Mouse (Mus musculus): ENCODE data around the gene Chrne. TPM values are rescaled to one million over a fixed set of nuclear protein-coding genes. Genes with fewer than 3 reads are reported as not detected.

The Chrne gene
- polyA plus RNA-seq, 1 experiment from 2014 or later: not detected

DNA sequence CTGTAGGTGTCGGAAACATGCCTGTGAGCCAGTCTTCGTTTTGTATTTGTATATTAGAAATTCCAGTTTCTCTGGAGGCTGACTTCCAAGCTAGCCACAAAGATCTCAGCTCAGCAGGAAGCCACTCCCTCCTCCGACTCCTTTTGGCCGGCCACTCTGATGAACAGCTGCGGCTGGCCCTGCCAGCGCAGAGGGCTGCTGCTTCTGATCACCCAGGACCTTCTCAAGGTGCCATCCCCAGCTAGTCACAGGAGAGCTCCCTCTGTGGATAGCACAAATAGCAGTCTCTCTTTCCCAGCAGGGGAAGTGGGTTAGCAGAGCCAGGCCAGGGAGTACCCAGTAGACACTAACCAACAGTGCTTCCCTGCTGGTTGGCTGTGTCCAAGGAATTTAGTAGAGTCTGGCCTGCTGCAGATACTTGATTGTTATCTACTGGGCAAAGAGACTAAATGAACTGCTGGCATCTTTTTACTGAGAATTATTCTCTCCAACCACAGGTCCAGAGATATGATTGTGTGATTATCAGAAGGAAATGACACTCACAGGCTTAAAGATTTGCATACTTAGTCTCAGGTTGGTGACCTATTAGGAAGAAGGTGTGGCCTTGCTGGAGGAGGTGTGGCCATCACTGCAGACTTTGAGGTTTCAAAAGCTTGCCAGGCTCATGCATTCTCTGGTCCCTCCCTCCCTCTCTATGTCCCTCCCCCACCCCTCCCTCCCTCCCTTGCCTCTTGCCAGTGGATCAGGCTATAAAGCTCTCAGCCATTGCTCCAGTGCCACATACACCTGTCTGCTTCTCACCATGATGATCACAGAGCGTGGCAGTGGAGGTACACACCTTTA lies 3.2 kb upstream of the Chrne start:
- Histone ChIP-seq H3K4me2 (no peak overlapping the region), H3K27ac (ENCODE audit: low read depth, low read length) (no peak overlapping the region), H3K9me3 (ENCODE audit: control insufficient read depth, low read length) (no peaks in the 10 kb centered on the region), H3K4me1 (ENCODE audit: control insufficient read depth, insufficient read depth, low read length) (no peaks in the 10 kb centered on the region), H3K4me3 (ENCODE audit: low read depth, low read length) (no peak overlapping the region), H3K36me3 (ENCODE audit: control insufficient read depth, insufficient read depth, low read length) (no peaks in the 10 kb centered on the region), H3K9ac (ENCODE audit: low read length) (no peak overlapping the region), H3K27me3 (ENCODE audit: control insufficient read depth, insufficient read depth, low read length) (no peaks in the 10 kb centered on the region)
- WGBS: 43% methylated on average over 7 of the region's 7 CpGs
- ATAC-seq (ENCODE audit: low FRiP score): no peak
- no peak for DNase-seq (ENCODE audit: low spot score, missing footprints)

DNA sequence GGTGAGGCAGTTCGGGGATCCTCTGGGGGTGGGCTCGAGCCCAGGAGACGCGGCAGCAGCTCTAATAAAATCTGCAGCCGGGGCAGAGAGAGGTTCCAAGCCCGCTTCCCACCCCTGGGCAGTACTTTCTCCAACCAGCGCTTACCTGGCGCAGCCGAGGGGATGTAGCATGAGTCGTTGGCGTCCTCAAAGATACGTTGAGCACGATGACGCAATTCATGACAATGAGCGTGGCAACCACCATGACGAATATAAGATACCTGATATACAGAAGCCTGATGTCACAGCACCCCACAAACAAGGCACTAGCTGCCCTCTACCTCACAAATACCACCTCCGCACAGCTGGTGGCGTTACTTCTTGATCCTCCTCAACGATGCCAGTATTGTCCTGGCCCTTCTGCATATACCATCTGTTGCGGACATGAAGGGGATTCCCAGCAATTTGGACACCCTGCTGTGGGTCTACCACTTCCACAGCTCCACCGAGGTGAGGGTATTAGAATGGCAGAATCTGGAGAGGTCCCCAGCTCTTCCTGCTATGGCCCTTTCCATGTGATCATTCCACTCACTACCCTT lies 3.4 kb downstream of the Chrne start, which contains the start of gene 4930544D05Rik:
TSS of gene 4930544D05Rik (plus strand) at position 333 of the 578 bp plus-strand sequence.
- 12% methylated on average over 21 of the region's 21 CpGs for WGBS
- peak within 1 kb of the TSS; percentile 48; the same call in 1 of the 2 replicates for H3K9ac ChIP-seq (ENCODE audit: low read length)
- H3K36me3 ChIP-seq (ENCODE audit: control insufficient read depth, insufficient read depth, low read length): no peaks in the 10 kb centered on the region
- peak within 1 kb of the TSS; percentile 28 for H3K4me3 ChIP-seq (ENCODE audit: low read depth, low read length)
- peaks cover 3% of the 10 kb centered on the region for H3K27me3 ChIP-seq (ENCODE audit: control insufficient read depth, insufficient read depth, low read length)
- peaks cover 9% of the 10 kb centered on the region; the same call in 1 of the 2 replicates for H3K4me1 ChIP-seq (ENCODE audit: control insufficient read depth, insufficient read depth, low read length)
- no peak within 1 kb of the TSS for H3K27ac ChIP-seq (ENCODE audit: low read depth, low read length)
- ATAC-seq (ENCODE audit: low FRiP score) (no peak), DNase-seq (ENCODE audit: low spot score, missing footprints) (no peak)
- no peaks in the 10 kb centered on the region for H3K9me3 ChIP-seq (ENCODE audit: control insufficient read depth, low read length)
- peak within 1 kb of the TSS; percentile 58 for H3K4me2 ChIP-seq

DNA sequence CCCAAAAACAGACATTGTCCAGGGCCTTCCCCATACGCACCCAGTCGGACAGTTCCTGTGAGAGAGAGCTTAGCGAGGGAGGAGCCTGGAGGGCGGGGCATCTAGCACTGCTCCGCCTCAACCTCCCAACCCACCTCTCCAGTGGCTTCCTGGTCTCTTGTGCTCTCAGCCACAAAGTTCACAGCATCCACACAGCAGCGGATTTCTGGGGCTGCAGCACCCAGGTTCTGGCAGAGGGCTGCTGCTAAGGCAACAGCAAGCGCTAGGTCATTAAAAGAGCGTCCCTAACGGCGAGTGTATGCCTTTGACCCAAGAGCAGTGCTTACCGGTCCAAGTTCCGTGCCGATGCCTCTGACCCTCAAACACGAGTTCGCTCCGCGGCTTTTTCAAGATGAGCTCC lies 3.9 kb downstream of the Chrne start:
- H3K9ac ChIP-seq (ENCODE audit: low read length): peak overlapping the region; percentile 48; the same call in 1 of the 2 replicates
- no peaks in the 10 kb centered on the region for H3K9me3 ChIP-seq (ENCODE audit: control insufficient read depth, low read length)
- H3K4me2 ChIP-seq: peak overlapping the region; percentile 58
- WGBS: 1% methylated on average over 17 of the region's 17 CpGs
- no peak overlapping the region for H3K27ac ChIP-seq (ENCODE audit: low read depth, low read length)
- H3K4me3 ChIP-seq (ENCODE audit: low read depth, low read length): peak overlapping the region; percentile 28
- H3K36me3 ChIP-seq (ENCODE audit: control insufficient read depth, insufficient read depth, low read length): 0 out of 2 replicates have a peak, but pooled peaks cover 2% of the 10 kb centered on the region
- DNase-seq (ENCODE audit: low spot score, missing footprints): peak; percentile 90
- peaks cover 9% of the 10 kb centered on the region; the same call in 1 of the 2 replicates for H3K4me1 ChIP-seq (ENCODE audit: control insufficient read depth, insufficient read depth, low read length)
- peak; percentile 59; the same call in 1 of the 2 replicates for ATAC-seq (ENCODE audit: low FRiP score)
- peaks cover 3% of the 10 kb centered on the region for H3K27me3 ChIP-seq (ENCODE audit: control insufficient read depth, insufficient read depth, low read length)

DNA sequence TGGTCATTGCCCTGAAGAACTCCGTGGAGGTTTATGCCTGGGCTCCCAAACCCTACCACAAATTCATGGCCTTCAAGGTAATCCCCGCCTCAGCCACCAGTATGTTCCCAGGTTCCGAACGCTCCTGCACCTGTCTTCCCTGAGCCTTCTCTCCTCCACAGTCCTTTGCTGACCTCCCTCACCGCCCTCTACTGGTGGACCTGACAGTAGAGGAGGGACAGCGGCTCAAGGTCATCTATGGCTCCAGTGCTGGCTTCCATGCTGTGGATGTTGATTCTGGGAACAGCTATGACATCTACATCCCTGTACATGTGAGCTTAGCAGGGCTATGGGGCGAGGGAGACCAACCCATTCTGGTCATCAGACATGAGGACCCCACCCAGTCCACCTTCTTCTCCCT lies 6.5 kb downstream of the Chrne start:
- Histone ChIP-seq H3K27me3 (ENCODE audit: control insufficient read depth, insufficient read depth, low read length) (peaks cover 3% of the 10 kb centered on the region), H3K36me3 (ENCODE audit: control insufficient read depth, insufficient read depth, low read length) (peaks cover 14% of the 10 kb centered on the region), H3K9me3 (ENCODE audit: control insufficient read depth, low read length) (no peaks in the 10 kb centered on the region), H3K27ac (ENCODE audit: low read depth, low read length) (no peak overlapping the region), H3K4me3 (ENCODE audit: low read depth, low read length) (no peak overlapping the region), H3K4me1 (ENCODE audit: control insufficient read depth, insufficient read depth, low read length) (peaks cover 9% of the 10 kb centered on the region; the same call in 1 of the 2 replicates), H3K4me2 (no peak overlapping the region), H3K9ac (ENCODE audit: low read length) (no peak overlapping the region)
- no peak for ATAC-seq (ENCODE audit: low FRiP score)
- DNase-seq (ENCODE audit: low spot score, missing footprints): no peak
- WGBS: 78% methylated on average over 7 of the region's 7 CpGs

DNA sequence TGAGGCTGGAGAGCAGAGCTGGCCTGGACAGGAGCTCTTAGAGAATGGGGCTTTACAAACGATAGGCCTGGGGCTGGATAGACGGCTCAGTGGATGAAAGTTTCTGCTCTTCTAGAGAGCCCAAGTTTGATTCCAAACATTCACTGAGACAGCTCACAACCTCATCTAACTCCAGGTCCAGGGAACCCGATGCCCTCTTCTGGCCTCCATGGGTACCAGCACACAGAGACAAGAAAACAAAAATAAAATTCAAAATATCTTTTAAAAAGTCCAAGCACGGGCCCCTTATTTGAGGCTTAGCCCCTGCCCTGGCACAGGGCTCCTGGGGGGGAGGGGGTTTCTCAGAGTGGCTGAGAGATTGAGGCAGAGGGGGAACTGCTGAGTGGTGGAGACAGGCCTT lies 8.3 kb downstream of the Chrne start:
- Histone ChIP-seq H3K27ac (ENCODE audit: low read depth, low read length) (no peak overlapping the region), H3K4me2 (no peak overlapping the region), H3K9ac (ENCODE audit: low read length) (no peak overlapping the region), H3K4me3 (ENCODE audit: low read depth, low read length) (no peak overlapping the region), H3K27me3 (ENCODE audit: control insufficient read depth, insufficient read depth, low read length) (peaks cover 3% of the 10 kb centered on the region; the same call in 1 of the 2 replicates), H3K36me3 (ENCODE audit: control insufficient read depth, insufficient read depth, low read length) (peaks cover 14% of the 10 kb centered on the region), H3K4me1 (ENCODE audit: control insufficient read depth, insufficient read depth, low read length) (peaks cover 9% of the 10 kb centered on the region; the same call in 1 of the 2 replicates), H3K9me3 (ENCODE audit: control insufficient read depth, low read length) (no peaks in the 10 kb centered on the region)
- ATAC-seq (ENCODE audit: low FRiP score) (no peak), DNase-seq (ENCODE audit: low spot score, missing footprints) (no peak)
- 89% methylated on average over 4 of the region's 4 CpGs for WGBS

DNA sequence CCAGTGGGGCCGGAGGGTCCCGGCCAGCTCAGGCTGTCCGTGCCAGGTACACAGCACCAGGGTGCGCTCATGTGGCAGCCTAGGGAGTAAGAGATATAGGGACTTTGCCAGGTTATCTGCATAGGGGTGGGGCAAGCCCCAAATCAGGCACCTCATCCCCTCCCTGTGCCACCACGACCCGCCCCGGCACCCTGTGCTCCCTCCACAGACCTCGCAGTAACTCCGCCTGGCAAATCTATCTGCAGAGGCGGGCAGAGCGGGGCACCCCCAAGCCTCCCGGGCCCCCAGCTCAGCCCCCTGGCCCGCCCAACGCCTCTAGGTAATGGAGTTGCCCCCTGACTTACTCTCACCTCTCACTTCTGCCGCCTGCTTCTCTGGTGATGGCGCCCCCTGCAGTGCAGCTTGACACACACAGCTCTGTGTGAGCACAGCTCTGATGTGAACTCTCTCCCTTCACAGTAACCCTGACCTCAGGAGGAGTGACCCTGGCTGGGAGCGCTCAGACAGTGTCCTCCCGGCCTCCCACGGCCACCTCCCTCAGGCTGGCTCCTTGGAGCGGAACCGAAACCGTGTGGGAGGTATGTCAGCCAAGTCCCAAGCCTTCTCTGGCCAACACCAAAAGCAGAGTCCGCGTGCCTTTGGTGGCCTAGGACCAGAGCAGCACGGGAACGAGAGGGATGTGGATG lies 10.5 kb downstream of the Chrne start:
- Histone ChIP-seq H3K4me3 (ENCODE audit: low read depth, low read length) (no peak overlapping the region), H3K27me3 (ENCODE audit: control insufficient read depth, insufficient read depth, low read length) (no peaks in the 10 kb centered on the region), H3K9me3 (ENCODE audit: control insufficient read depth, low read length) (no peaks in the 10 kb centered on the region), H3K36me3 (ENCODE audit: control insufficient read depth, insufficient read depth, low read length) (peaks cover 17% of the 10 kb centered on the region), H3K9ac (ENCODE audit: low read length) (no peak overlapping the region), H3K4me1 (ENCODE audit: control insufficient read depth, insufficient read depth, low read length) (no peaks in the 10 kb centered on the region), H3K4me2 (no peak overlapping the region), H3K27ac (ENCODE audit: low read depth, low read length) (no peak overlapping the region)
- ATAC-seq (ENCODE audit: low FRiP score) (no peak), DNase-seq (ENCODE audit: low spot score, missing footprints) (peak; percentile 70)
- WGBS: 86% methylated on average over 26 of the region's 26 CpGs

DNA sequence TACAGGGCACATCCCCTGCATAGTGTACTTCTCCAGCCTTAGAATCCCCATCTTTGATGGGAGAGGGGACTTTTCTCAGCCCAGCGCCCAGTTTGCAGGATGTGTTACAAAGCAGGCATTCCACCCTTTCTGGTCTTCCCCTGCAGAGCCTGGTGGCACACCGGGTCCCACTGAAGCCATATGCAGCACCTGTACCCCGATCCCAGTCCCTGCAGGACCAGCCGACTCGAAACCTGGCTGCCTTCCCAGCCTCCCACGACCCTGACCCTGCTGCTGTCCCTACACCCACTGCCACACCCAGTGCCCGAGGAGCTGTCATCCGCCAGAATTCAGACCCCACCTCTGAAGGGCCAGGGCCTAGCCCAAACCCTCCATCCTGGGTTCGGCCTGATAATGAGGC lies 11.4 kb downstream of the Chrne start:
- ATAC-seq (ENCODE audit: low FRiP score) (no peak), DNase-seq (ENCODE audit: low spot score, missing footprints) (no peak)
- Histone ChIP-seq H3K4me3 (ENCODE audit: low read depth, low read length) (no peak overlapping the region), H3K27ac (ENCODE audit: low read depth, low read length) (no peak overlapping the region), H3K27me3 (ENCODE audit: control insufficient read depth, insufficient read depth, low read length) (no peaks in the 10 kb centered on the region), H3K4me1 (ENCODE audit: control insufficient read depth, insufficient read depth, low read length) (no peaks in the 10 kb centered on the region), H3K9ac (ENCODE audit: low read length) (no peak overlapping the region), H3K4me2 (no peak overlapping the region), H3K36me3 (ENCODE audit: control insufficient read depth, insufficient read depth, low read length) (peaks cover 17% of the 10 kb centered on the region), H3K9me3 (ENCODE audit: control insufficient read depth, low read length) (no peaks in the 10 kb centered on the region)
- WGBS: 93% methylated on average over 9 of the region's 9 CpGs

DNA sequence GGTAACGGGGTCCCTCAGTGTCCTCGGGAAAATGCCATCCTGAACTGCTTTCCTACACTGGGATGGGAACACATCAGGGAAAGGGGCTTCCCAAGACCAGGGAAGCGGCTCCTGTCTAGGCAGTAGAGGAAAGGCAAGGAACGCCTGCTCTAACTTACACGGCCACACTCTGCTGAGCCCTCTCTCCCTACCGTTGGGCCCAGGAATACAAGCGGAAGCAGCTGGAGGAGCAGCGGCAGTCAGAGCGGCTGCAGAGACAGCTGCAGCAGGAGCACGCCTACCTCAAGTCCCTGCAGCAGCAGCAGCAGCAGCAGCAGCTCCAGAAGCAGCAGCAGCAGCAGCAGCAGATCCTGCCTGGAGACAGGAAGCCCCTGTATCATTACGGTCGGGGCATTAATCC lies 12.3 kb downstream of the Chrne start:
- no peaks in the 10 kb centered on the region for H3K4me1 ChIP-seq (ENCODE audit: control insufficient read depth, insufficient read depth, low read length)
- no peak for ATAC-seq (ENCODE audit: low FRiP score)
- no peak overlapping the region for H3K4me2 ChIP-seq
- 78% methylated on average over 12 of the region's 12 CpGs for WGBS
- no peak overlapping the region for H3K4me3 ChIP-seq (ENCODE audit: low read depth, low read length)
- H3K9me3 ChIP-seq (ENCODE audit: control insufficient read depth, low read length): no peaks in the 10 kb centered on the region
- H3K36me3 ChIP-seq (ENCODE audit: control insufficient read depth, insufficient read depth, low read length): peaks cover 17% of the 10 kb centered on the region
- no peak overlapping the region for H3K27ac ChIP-seq (ENCODE audit: low read depth, low read length)
- H3K9ac ChIP-seq (ENCODE audit: low read length): no peak overlapping the region
- H3K27me3 ChIP-seq (ENCODE audit: control insufficient read depth, insufficient read depth, low read length): no peaks in the 10 kb centered on the region
- DNase-seq (ENCODE audit: low spot score, missing footprints): peak; percentile 59
